Mouse (Mus musculus) midbrain, embryonic 16.5 days (tissue): ENCODE data around the gene Ifit3. TPM values are rescaled to one million over a fixed set of nuclear protein-coding genes. Genes with fewer than 3 reads are reported as not detected.
"Not testable (repeated sequence)": the region's sequence is repeated elsewhere in the genome, so short reads cannot be mapped to it uniquely, and the experiment has no call there.

Experiments used
- ATAC-seq: fragments of 200-750 bp; cut with Nextera tagmentation; 2 replicates; pipeline ENCODE4 v1.8.0; 2017; ENCODE audit warnings: moderate TSS enrichment
- H3K27ac ChIP-seq: fragments of 300-500 bp; sonication (generic); 2 replicates; pipeline ENCODE4 v1.5.1; 2014; ENCODE audit warnings: mild to moderate bottlenecking, low read length, mixed read lengths
- H3K27me3 ChIP-seq: fragments of 300-500 bp; sonication (generic); 2 replicates; pipeline ENCODE4 v1.6.1; 2014; ENCODE audit warnings: low read depth, low read length, mixed read lengths; ENCODE audit not compliant: control insufficient read depth, insufficient read depth
- H3K36me3 ChIP-seq: fragments of 300-500 bp; sonication (generic); 2 replicates; pipeline ENCODE4 v1.6.1; 2014; ENCODE audit warnings: mild to moderate bottlenecking, low read length, moderate library complexity, mixed read lengths; ENCODE audit not compliant: control insufficient read depth, insufficient read depth
- H3K4me1 ChIP-seq: fragments of 300-500 bp; sonication (generic); 2 replicates; pipeline ENCODE4 v1.6.1; 2014; ENCODE audit warnings: mild to moderate bottlenecking, low read length, mixed read lengths; ENCODE audit not compliant: control insufficient read depth, insufficient read depth
- H3K4me2 ChIP-seq: fragments of 300-500 bp; sonication (generic); 2 replicates; pipeline ENCODE4 v1.6.1; 2014; ENCODE audit warnings: mild to moderate bottlenecking, low read length, mixed read lengths
- H3K4me3 ChIP-seq: fragments of 300-500 bp; sonication (generic); 2 replicates; pipeline ENCODE4 v1.5.1; 2014; ENCODE audit warnings: low read depth, mild to moderate bottlenecking, low read length, moderate library complexity, mixed read lengths
- H3K9ac ChIP-seq: fragments of 300-500 bp; sonication (generic); 2 replicates; pipeline ENCODE4 v1.6.1; 2014; ENCODE audit warnings: low read depth, low read length, mixed read lengths
- H3K9me3 ChIP-seq: fragments of 300-500 bp; sonication (generic); replicated peaks from 2 replicates; pipeline ENCODE4 v1.6.1; 2014; ENCODE audit warnings: mild to moderate bottlenecking, low read length, mixed read lengths; ENCODE audit not compliant: control insufficient read depth, poor library complexity, severe bottlenecking
- WGBS: fragments of 180-500 bp; shearing (Covaris S2); extraction: QIAGEN DNeasy Blood & Tissue Kit; methylation state at CpG from one replicate; pipeline ENCODE4 v1.1.7; 2014; 5-methylcytosine and 5-hydroxymethylcytosine counted together
- polyA plus RNA-seq: library from polyadenylated mRNA; unstranded; fragments of >200 nt; fragmentation: Nextera tagmentation; extraction: Ambion mirVana; gene quantifications from 2 replicates; pipeline ENCODE4 v1.2.1, GENCODE M21; 2015

The Ifit3 gene
- polyA plus RNA-seq, 1 experiment from 2014 or later = 1.8 TPM

- H3K9me3 ChIP-seq, H3K27ac ChIP-seq, H3K9ac ChIP-seq, H3K4me3 ChIP-seq, ATAC-seq, H3K4me1 ChIP-seq, H3K27me3 ChIP-seq, H3K36me3 ChIP-seq, H3K4me2 ChIP-seq: not testable (repeated sequence)
- 88% methylated on average over 2 of the region's 2 CpGs for WGBS
These were observed 635 bp upstream of the Ifit3 start for GRCm38 (mm10) chr19:34582696-34583095.

GRCm38 (mm10) chr19:34585740-34586458 is 2.6 kb downstream of the Ifit3 start:
- H3K27ac ChIP-seq, H3K9me3 ChIP-seq, H3K4me1 ChIP-seq, H3K4me2 ChIP-seq, H3K27me3 ChIP-seq, H3K9ac ChIP-seq, ATAC-seq, H3K36me3 ChIP-seq, H3K4me3 ChIP-seq: not testable (repeated sequence)
- 78% methylated on average over 5 of the region's 5 CpGs for WGBS

- H3K4me1 ChIP-seq, H3K4me2 ChIP-seq, H3K27me3 ChIP-seq, H3K36me3 ChIP-seq, H3K4me3 ChIP-seq, H3K27ac ChIP-seq, H3K9me3 ChIP-seq, H3K9ac ChIP-seq: not testable (repeated sequence)
- ATAC-seq = peak; percentile 59
- 80% methylated on average over 6 of the region's 12 CpGs for WGBS
These were observed 4.8 kb downstream of the Ifit3 start for GRCm38 (mm10) chr19:34587898-34588692.

GRCm38 (mm10) chr19:34588959-34589358 is 5.6 kb downstream of the Ifit3 start:
- no peak overlapping the region for H3K27ac ChIP-seq
- ATAC-seq = no peak
- no peak overlapping the region for H3K4me3 ChIP-seq
- H3K9me3 ChIP-seq = no peaks in the 10 kb centered on the region
- H3K4me2 ChIP-seq = no peak overlapping the region
- H3K36me3 ChIP-seq = no peaks in the 10 kb centered on the region
- no peak overlapping the region for H3K9ac ChIP-seq
- H3K4me1 ChIP-seq = 0 out of 2 replicates have a peak, but pooled peaks cover 2% of the 10 kb centered on the region
- H3K27me3 ChIP-seq = no peaks in the 10 kb centered on the region

- Histone ChIP-seq H3K27ac (no peak overlapping the region), H3K9me3 (no peaks in the 10 kb centered on the region), H3K9ac (no peak overlapping the region), H3K4me2 (no peak overlapping the region), H3K4me1 (no peaks in the 10 kb centered on the region), H3K27me3 (no peaks in the 10 kb centered on the region), H3K4me3 (no peak overlapping the region), H3K36me3 (no peaks in the 10 kb centered on the region)
- ATAC-seq = no peak
- 95% methylated on average over 2 of the region's 2 CpGs for WGBS
These were observed 10.1 kb downstream of the Ifit3 start for GRCm38 (mm10) chr19:34593456-34593855.

GRCm38 (mm10) chr19:34594523-34594922 is 11.2 kb downstream of the Ifit3 start:
- H3K4me3 ChIP-seq, H3K27me3 ChIP-seq, H3K36me3 ChIP-seq, H3K4me2 ChIP-seq, H3K9me3 ChIP-seq, H3K27ac ChIP-seq, H3K4me1 ChIP-seq, ATAC-seq, H3K9ac ChIP-seq: not testable (repeated sequence)
- 79% methylated on average over 3 of the region's 3 CpGs for WGBS

GRCm38 (mm10) chr19:34596811-34597210 is 13.5 kb downstream of the Ifit3 start:
- H3K9ac ChIP-seq = no peak overlapping the region
- ATAC-seq = no peak
- H3K4me1 ChIP-seq = no peaks in the 10 kb centered on the region
- H3K9me3 ChIP-seq = no peaks in the 10 kb centered on the region
- H3K4me3 ChIP-seq = no peak overlapping the region
- no peak overlapping the region for H3K27ac ChIP-seq
- H3K4me2 ChIP-seq = no peak overlapping the region
- H3K36me3 ChIP-seq = no peaks in the 10 kb centered on the region
- no peaks in the 10 kb centered on the region for H3K27me3 ChIP-seq

GRCm38 (mm10) chr19:34598341-34598740 is 15.0 kb downstream of the Ifit3 start:
- WGBS = 82% methylated on average over 2 of the region's 2 CpGs
- Histone ChIP-seq H3K9me3 (no peaks in the 10 kb centered on the region), H3K4me1 (no peaks in the 10 kb centered on the region), H3K36me3 (no peaks in the 10 kb centered on the region), H3K9ac (no peak overlapping the region), H3K27me3 (no peaks in the 10 kb centered on the region), H3K27ac (no peak overlapping the region), H3K4me3 (no peak overlapping the region), H3K4me2 (no peak overlapping the region)
- ATAC-seq = no peak

- not testable (repeated sequence) for H3K27me3 ChIP-seq, H3K4me2 ChIP-seq, H3K4me1 ChIP-seq, H3K9me3 ChIP-seq, H3K4me3 ChIP-seq, H3K9ac ChIP-seq, H3K36me3 ChIP-seq, ATAC-seq, H3K27ac ChIP-seq
These were observed 15.9 kb downstream of the Ifit3 start for GRCm38 (mm10) chr19:34599250-34599649.
